Mouse (Mus musculus) C2C12 (cell line): ENCODE measurements around the gene Ago4. TPM values are rescaled to one million over a fixed set of nuclear protein-coding genes. Genes with fewer than 3 reads are reported as not detected.

Source experiments
- H3K27me3 ChIP-seq: one replicate; pipeline ENCODE4 v1.6.1; 2011; ENCODE audit not compliant: control insufficient read depth, insufficient read depth, insufficient read length
- H3K36me3 ChIP-seq: one replicate; pipeline ENCODE4 v1.6.1; 2011; ENCODE audit not compliant: control insufficient read depth, insufficient read depth
- H3K4me3 ChIP-seq: one replicate; pipeline ENCODE4 v1.5.1; 2011; ENCODE audit warnings: mild to moderate bottlenecking, control low read depth; ENCODE audit not compliant: poor library complexity, insufficient read depth, severe bottlenecking
- H3K79me2 ChIP-seq: one replicate; pipeline ENCODE4 v1.6.1; 2011; ENCODE audit not compliant: control insufficient read depth, insufficient read depth
- H3K79me3 ChIP-seq: one replicate; pipeline ENCODE4 v1.6.1; 2011; ENCODE audit warnings: low read depth, control low read depth
- H3ac ChIP-seq: one replicate; pipeline ENCODE3; 2011; ENCODE audit warnings: low read depth; ENCODE audit not compliant: control insufficient read depth, insufficient read length
- CEBPB ChIP-seq: IDR thresholded peaks from one replicate; pipeline ENCODE4 v1.6.1; 2011; ENCODE audit warnings: low read depth, mild to moderate bottlenecking, control low read depth, moderate library complexity
- CTCF ChIP-seq: IDR thresholded peaks from one replicate; pipeline ENCODE4 v1.5.1; 2011; ENCODE audit not compliant: control insufficient read depth, insufficient read depth, insufficient read length
- FOSL1 ChIP-seq: IDR thresholded peaks from one replicate; pipeline ENCODE4 v1.8.0; 2011; ENCODE audit warnings: mild to moderate bottlenecking, low read length; ENCODE audit not compliant: poor library complexity, insufficient read depth, severe bottlenecking
- MAX ChIP-seq: IDR thresholded peaks from one replicate; pipeline ENCODE4 v1.6.1; 2011; ENCODE audit warnings: mild to moderate bottlenecking, control low read depth
- MYOD1 ChIP-seq: IDR thresholded peaks from one replicate; pipeline ENCODE4 v1.6.1; 2011; ENCODE audit warnings: low read depth; ENCODE audit not compliant: control insufficient read depth, insufficient read length
- MYOG ChIP-seq: IDR thresholded peaks from one replicate; pipeline ENCODE4 v1.6.1; 2011; ENCODE audit not compliant: control insufficient read depth, insufficient read length; ENCODE audit errors: extremely low read depth
- USF1 ChIP-seq: IDR thresholded peaks from one replicate; pipeline ENCODE4 v1.6.1; 2011; ENCODE audit warnings: low read depth, mild to moderate bottlenecking, control low read depth, moderate library complexity
- polyA plus RNA-seq: library from polyadenylated mRNA; unstranded; fragments of >200 nt; fragmentation: generic; extraction: Trizol; gene quantifications from one replicate; pipeline ENCODE4 v1.2.1, GENCODE M21; 2012; ENCODE audit warnings: missing spikeins

Ago4 gene
- polyA plus RNA-seq, 1 experiment = 0.01 TPM

- TF ChIP-seq MYOD1 = no peak
- TF ChIP-seq USF1 = no peak
- no peak for TF ChIP-seq MAX
- TF ChIP-seq CEBPB = no peak
- TF ChIP-seq CTCF = no peak
- no peak for TF ChIP-seq FOSL1
- TF ChIP-seq MYOG = no peak
- Histone ChIP-seq H3K27me3 (no peaks in the 10 kb centered on the region), H3K36me3 (peaks cover 91% of the 10 kb centered on the region)
Measured at GRCm38 (mm10) chr4:126563798-126564197, 30.5 kb upstream of the Ago4 start.

GRCm38 (mm10) chr4:126556809-126557711 is 23.8 kb upstream of the Ago4 start, which contains the start of gene Clspn:
Gene Clspn, plus strand, starts transcription at chr4:126556935.
- H3K27me3 ChIP-seq = no peaks in the 10 kb centered on the region

More at GRCm38 (mm10) chr4:126563798-126564197, 30.5 kb upstream of the Ago4 start:
- H3K4me3 ChIP-seq = no peak overlapping the region
- peaks cover 2% of the 10 kb centered on the region for H3K79me3 ChIP-seq
- H3K79me2 ChIP-seq = peaks cover 3% of the 10 kb centered on the region
- H3ac ChIP-seq = no peak overlapping the region

GRCm38 (mm10) chr4:126554462-126554861 is 21.2 kb upstream of the Ago4 start:
- Histone ChIP-seq H3K4me3 (no peak overlapping the region), H3K79me3 (peaks cover 13% of the 10 kb centered on the region), H3K36me3 (peaks cover 7% of the 10 kb centered on the region), H3K79me2 (peaks cover 23% of the 10 kb centered on the region), H3ac (no peak overlapping the region), H3K27me3 (no peaks in the 10 kb centered on the region)
- TF ChIP-seq FOSL1 (no peak), CEBPB (no peak), MYOD1 (no peak), MYOG (no peak), CTCF (no peak), USF1 (no peak), MAX (no peak)

More at GRCm38 (mm10) chr4:126556809-126557711, 23.8 kb upstream of the Ago4 start, which contains the start of gene Clspn:
- Histone ChIP-seq H3K36me3 (peaks cover 30% of the 10 kb centered on the region), H3K4me3 (peak within 1 kb of the TSS; percentile 79), H3ac (peak within 1 kb of the TSS; percentile 82), H3K79me3 (peaks cover 15% of the 10 kb centered on the region), H3K79me2 (peaks cover 23% of the 10 kb centered on the region)
- TF ChIP-seq FOSL1 (no peak), MYOG (no peak), CTCF (no peak), CEBPB (no peak), MAX (no peak), USF1 (no peak), MYOD1 (no peak)

GRCm38 (mm10) chr4:126553685-126554084 is 20.4 kb upstream of the Ago4 start:
- Histone ChIP-seq H3K4me3 (no peak overlapping the region), H3K79me2 (peaks cover 18% of the 10 kb centered on the region), H3K36me3 (peaks cover 1% of the 10 kb centered on the region), H3K27me3 (no peaks in the 10 kb centered on the region), H3ac (no peak overlapping the region), H3K79me3 (peaks cover 12% of the 10 kb centered on the region)
- TF ChIP-seq MYOD1 = no peak
- TF ChIP-seq USF1 = no peak
- no peak for TF ChIP-seq CEBPB
- no peak for TF ChIP-seq FOSL1
- TF ChIP-seq MAX = no peak
- TF ChIP-seq CTCF = no peak
- no peak for TF ChIP-seq MYOG

- H3K27me3 ChIP-seq = no peaks in the 10 kb centered on the region
- no peak overlapping the region for H3ac ChIP-seq
- TF ChIP-seq MAX (no peak), MYOG (no peak), CEBPB (no peak), FOSL1 (no peak), MYOD1 (no peak), USF1 (no peak), CTCF (no peak)
- no peak overlapping the region for H3K4me3 ChIP-seq
- no peaks in the 10 kb centered on the region for H3K36me3 ChIP-seq
- peaks cover 7% of the 10 kb centered on the region for H3K79me3 ChIP-seq
- peaks cover 12% of the 10 kb centered on the region for H3K79me2 ChIP-seq
Measured at GRCm38 (mm10) chr4:126553105-126553504, 19.8 kb upstream of the Ago4 start.
